Mouse (Mus musculus): ENCODE data around the gene Naglu.

Gene Naglu

DNA sequence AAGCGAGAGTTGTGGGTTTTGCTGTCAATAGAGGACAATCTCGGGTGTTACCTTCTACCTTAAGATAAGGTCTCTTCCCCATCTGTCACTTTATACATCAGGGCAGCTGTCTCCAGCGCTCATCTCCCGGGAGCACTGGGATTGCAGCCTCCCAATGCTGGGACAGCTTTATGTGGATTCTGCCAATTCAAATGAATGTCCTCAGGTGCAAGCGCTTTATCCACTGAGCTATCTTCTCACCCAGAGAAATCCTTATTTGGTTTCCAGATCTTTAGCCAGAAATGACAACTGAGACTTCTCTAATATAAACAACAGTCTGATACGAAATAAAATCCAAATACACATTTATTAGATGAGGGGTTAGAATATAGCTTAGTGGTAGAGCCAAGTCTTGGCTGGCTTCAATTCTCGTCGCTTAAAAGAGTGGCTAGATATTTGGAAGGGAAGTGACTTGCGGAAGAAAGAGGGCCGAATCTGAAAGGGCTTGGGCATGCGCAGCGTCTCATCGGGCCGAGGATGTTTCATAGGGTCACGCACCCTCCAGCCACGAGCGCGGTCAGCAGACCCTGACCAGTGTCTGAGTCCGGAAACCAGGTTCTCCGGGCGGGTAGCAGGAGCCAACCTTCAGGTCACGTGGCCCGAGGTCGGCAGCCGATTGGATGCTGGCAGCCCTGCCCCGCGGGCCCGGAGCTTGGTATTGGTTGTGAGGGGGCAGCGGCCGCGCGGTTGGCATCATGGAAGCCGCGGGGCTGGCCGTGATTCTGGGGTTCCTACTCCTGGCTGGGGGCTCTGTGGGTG, at the start of gene Naglu:
Gene Naglu, plus strand, starts transcription at position 622 of the 798 bp plus-strand sequence.
- WGBS = 4% methylated on average over 35 of the region's 35 CpGs

GRCm38 (mm10) chr11:101023371-101023770, 46.4 kb upstream of the Naglu start:
- WGBS = 44% methylated on average over 12 of the region's 12 CpGs

- 61% methylated on average over 4 of the region's 4 CpGs for whole genome bisulfite sequencing
These were observed 45.8 kb upstream of the Naglu start for GRCm38 (mm10) chr11:101024001-101024400.

DNA sequence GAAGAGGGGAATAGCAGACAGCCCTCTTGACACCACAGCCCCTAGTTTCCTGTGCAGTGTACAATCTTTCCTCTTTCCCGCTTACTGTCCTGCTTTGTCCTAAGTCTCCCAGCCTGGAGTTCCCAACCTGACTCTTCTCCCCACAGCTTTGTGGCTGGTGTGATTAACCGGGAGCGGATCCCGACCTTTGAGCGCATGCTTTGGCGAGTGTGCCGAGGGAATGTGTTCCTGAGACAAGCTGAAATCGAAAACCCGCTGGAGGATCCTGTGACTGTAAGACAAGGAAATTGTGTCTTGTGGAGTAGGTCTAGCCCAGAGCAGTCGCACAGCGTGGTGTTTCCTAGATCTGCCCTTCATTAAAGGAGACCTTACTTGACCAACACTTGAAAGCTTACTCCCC, 42.7 kb upstream of the Naglu start:
- 89% methylated on average over 11 of the region's 11 CpGs for WGBS

- 61% methylated on average over 8 of the region's 8 CpGs for WGBS
These were observed 40.5 kb upstream of the Naglu start for GRCm38 (mm10) chr11:101029320-101029719.

GRCm38 (mm10) chr11:101030136-101030807, 39.5 kb upstream of the Naglu start:
- WGBS = 64% methylated on average over 10 of the region's 10 CpGs

GRCm38 (mm10) chr11:101030808-101031156, 39.0 kb upstream of the Naglu start:
- 80% methylated on average over 4 of the region's 4 CpGs for WGBS

GRCm38 (mm10) chr11:101031470-101031869, 38.3 kb upstream of the Naglu start:
- WGBS = 81% methylated on average over 1 of the region's 1 CpGs

DNA sequence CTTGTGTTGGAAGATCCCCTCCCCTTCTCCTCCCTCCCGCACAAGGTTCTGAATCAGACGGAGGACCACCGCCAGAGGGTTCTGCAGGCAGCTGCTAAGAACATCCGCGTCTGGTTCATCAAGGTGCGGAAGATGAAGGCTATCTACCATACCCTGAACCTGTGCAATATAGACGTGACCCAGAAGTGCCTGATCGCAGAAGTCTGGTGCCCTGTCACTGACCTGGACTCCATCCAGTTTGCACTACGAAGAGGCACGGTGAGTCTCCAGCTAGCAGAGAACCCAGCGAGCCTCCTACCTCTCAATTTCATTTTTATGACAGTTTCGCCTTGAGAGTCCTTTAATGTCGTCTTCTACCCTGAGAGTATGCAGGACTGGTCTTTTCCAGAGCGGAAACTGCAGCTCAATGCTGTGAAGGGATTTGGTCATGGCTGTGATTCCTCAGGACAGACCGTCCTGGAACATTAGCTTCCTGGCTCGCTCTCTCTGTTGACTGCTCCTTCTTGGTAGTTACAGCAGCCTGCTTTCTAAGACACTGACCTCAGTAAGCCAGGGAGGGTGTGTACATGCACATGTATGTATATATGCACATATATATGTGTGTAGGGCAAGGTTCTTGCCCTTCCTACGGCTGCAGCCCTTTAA, 35.8 kb upstream of the Naglu start:
- WGBS = 87% methylated on average over 17 of the region's 17 CpGs

DNA sequence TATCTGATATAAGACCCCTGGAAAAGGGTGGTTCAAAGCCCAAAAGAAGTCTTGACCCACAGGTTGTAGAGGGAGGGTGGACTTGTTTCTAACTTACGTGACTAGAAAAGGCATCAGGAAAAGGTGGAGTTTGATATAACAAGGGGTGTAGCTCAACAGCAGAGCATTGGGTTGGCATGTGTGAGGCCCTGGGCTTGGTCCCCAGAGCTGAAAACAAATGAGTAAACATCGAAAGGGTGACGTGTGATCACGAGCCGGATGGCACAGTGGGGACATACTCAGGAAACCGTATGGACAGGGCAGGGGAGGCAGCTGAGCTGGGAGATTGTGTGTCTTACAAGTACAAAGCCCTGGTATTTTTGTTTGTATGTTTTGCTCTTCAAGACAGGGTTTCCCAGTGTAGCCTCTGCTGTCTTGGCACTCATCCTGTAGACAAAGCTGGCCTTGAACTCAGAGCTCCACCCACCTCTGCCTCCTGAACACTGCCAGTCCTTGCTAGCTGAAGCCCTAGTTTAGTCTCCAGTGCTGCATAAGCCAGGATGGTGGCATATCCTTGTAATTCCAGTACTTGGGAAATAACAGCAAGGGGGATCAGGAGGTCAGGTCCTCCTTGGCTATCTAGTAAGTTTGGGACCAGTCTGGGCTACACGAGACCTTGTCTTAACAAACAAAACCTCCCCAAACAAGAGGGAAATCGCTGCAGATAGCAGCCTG, 35.0 kb upstream of the Naglu start:
- WGBS = 60% methylated on average over 8 of the region's 8 CpGs

DNA sequence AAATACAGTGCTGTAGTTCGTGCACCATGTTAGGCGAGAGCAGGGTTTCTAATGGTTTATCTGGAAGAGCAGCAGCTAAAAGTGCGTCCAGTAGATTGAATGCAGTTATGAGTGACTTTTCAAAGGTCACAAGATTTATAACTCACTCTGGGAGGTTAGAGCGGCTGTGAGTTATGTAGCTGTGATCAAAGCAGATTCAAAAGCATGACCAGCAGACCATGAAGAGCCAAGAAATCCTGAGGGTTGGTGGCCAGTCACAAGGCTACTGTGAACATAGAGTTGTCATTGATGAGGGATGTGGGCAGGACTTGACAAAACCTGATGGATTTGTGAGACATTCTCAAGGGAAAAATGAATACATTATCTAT, 34.5 kb upstream of the Naglu start:
- WGBS = 92% methylated on average over 4 of the region's 4 CpGs

GRCm38 (mm10) chr11:101037795-101038194, 32.0 kb upstream of the Naglu start:
- WGBS = 60% methylated on average over 10 of the region's 10 CpGs

GRCm38 (mm10) chr11:101045826-101046225, 24.0 kb upstream of the Naglu start:
- 69% methylated on average over 4 of the region's 4 CpGs for WGBS

- 57% methylated on average over 9 of the region's 9 CpGs for whole genome bisulfite sequencing
These were observed 23.4 kb upstream of the Naglu start for GRCm38 (mm10) chr11:101046440-101046839.

- 75% methylated on average over 3 of the region's 3 CpGs for WGBS
These were observed 22.3 kb upstream of the Naglu start for GRCm38 (mm10) chr11:101047502-101047901.

DNA sequence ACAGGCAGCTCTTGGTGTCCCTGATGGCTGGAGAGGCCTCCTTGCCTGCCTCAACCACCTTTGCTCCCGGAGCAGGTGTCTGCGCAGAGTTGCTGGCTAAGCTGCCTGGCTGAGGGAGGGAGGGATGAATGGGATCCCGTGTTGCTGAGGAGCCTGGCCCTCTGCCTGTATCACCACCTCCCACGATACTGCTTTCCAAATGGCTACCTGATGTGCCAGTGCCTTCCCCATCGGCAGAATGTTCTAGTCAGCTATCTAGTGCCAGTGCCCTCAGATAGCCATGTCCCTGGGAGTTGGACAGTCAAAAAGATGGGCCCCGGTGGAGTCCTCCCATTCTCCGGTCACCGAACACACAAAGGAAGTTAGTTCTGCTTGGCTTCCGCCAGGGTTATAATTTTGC, 19.5 kb upstream of the Naglu start:
- WGBS = 50% methylated on average over 9 of the region's 9 CpGs

GRCm38 (mm10) chr11:101051051-101051493, 18.7 kb upstream of the Naglu start:
- WGBS = 54% methylated on average over 6 of the region's 6 CpGs

DNA sequence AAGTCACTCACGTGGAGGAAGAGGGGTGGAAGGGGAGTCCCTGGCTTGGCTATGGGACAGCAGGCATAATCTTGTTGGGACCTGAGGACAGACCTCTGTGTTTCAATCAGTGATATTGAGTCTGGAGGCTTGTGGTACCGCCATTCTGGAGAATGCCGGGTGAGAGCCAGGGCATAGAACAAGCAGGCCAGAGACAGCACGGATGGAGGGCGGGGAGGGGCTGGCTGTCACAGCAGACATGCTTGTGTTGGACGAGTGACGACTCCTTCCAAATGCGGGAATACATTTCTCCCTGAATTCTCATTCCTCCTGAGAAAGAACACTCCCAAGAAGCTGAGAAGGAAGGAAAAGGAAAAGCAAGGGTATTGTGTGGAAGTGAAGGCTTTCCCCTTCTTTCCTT, 18.2 kb upstream of the Naglu start:
- WGBS = 67% methylated on average over 8 of the region's 8 CpGs

DNA sequence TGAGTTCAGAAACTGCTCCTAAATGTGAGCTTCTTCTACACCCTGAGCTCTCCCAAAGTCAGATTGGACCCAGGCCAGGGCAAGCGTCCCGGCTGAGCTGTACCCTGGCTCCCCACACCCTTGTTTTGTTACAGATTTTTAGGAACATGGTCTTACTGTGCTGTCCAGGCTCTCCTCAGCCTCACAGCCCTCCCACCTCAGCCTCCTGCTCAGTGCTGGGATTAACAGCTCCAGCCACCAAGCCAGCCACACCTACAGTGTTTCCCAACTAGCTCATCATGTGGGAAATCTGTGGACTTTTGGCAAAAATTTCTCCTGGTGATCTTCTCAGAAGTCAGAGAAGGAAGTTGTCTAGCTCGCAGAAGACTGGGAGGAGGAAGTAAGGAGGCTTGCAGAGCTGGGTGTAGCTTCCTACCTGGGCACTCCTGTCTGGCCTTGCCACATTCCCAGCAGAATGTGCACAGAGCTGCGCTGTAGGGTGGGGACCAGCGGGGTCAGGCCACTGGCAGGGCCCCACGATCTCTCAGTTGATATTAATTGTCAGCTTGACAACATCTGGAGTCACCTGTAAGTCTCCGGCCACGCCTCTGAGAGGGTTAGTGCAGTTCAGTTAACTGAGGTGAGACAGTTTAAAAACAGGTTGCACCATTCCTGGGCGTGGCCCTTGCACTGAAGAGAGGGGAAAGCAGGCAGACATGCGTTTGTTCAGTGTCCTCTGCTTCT, 16.9 kb upstream of the Naglu start:
- 73% methylated on average over 10 of the region's 10 CpGs for WGBS

GRCm38 (mm10) chr11:101053974-101054373, 15.8 kb upstream of the Naglu start:
- 98% methylated on average over 1 of the region's 1 CpGs for WGBS

DNA sequence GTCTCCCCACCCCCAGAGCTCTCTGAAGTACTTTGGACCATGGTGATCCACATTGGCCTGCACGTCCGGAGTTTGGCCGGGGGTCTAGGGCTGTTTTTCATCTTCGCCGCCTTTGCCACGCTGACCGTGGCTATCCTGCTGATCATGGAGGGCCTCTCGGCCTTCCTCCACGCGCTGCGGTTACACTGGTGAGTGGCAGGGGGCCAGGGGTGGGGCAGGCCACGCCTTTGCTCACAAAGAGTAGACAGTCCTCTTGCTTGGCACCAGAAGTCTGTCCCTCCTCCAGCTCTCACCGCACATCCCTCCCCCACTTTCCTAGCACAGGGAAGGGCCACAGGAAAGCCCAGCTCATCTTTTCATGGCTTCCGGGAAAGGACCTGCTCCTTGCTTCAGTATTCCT, 14.4 kb upstream of the Naglu start:
- WGBS = 74% methylated on average over 14 of the region's 14 CpGs
